Mouse (Mus musculus) hematopoietic stem cell, adult 5-6 weeks (primary cell): ENCODE results near the gene Fbxl18. TPM values are rescaled to one million over a fixed set of nuclear protein-coding genes. Genes with fewer than 3 reads are reported as not detected.
A peak's percentile ranks its signal among the peaks of the same experiment; 100 is the strongest.

Source experiments
- ATAC-seq, 2 experiments: fragments of 125-278 bp in 1 of 2; replicated peaks in 1 of 2; 2 replicates each; pipeline ENCODE4 v1.8.0; 2016 to 2017; ENCODE audit warnings: inconsistent platforms in 2 of 2, mild to moderate bottlenecking in 2 of 2, moderate number of reproducible peaks in 2 of 2, low read depth in 1 of 2, moderate TSS enrichment in 1 of 2; ENCODE audit not compliant: low FRiP score in 2 of 2, poor library complexity in 2 of 2, severe bottlenecking in 2 of 2, insufficient read depth in 1 of 2, low TSS enrichment in 1 of 2
- total RNA-seq: library from RNA; stranded (forward); fragments of 172-1452, 232-1000 nt; gene quantifications from 2 replicates; pipeline ENCODE4 v1.2.3, GENCODE M21; 2017

The Fbxl18 gene
- total RNA-seq, 1 experiment from 2014 or later = 1.8 TPM

- ATAC-seq = no peak
Observed at GRCm38 (mm10) chr5:142821974-142822285, 73.3 kb downstream of the Fbxl18 start.

- peak; percentile 54 for ATAC-seq
Observed at GRCm38 (mm10) chr5:142821266-142821973, 73.8 kb downstream of the Fbxl18 start.

- ATAC-seq = no peak
Observed at GRCm38 (mm10) chr5:142820276-142821265, 74.7 kb downstream of the Fbxl18 start.

GRCm38 (mm10) chr5:142819385-142820275, 75.6 kb downstream of the Fbxl18 start:
- ATAC-seq = no peak

GRCm38 (mm10) chr5:142818435-142819360, 76.5 kb downstream of the Fbxl18 start:
- ATAC-seq = no peak

GRCm38 (mm10) chr5:142817524-142818434, 77.4 kb downstream of the Fbxl18 start, which contains the start of gene Tnrc18:
TSS of gene Tnrc18 (minus strand) at chr5:142817662.
- peak; percentile 33 to 35 for ATAC-seq

Other genes with a start within 250 kb of the Fbxl18 start
- 0.06 TPM in 1 of 2 replicates, not detected in the other for gene Slc29a4, start 202.9 kb downstream of the Fbxl18 start, total RNA-seq
- 12.9 and 21.4 TPM in 2 replicates for gene Tnrc18, start 77.8 kb downstream of the Fbxl18 start, total RNA-seq
- 2,681 and 4,323 TPM in 2 replicates for gene Actb, start 11.3 kb upstream of the Fbxl18 start, total RNA-seq
- gene Fscn1, start 64.9 kb upstream of the Fbxl18 start, total RNA-seq = 6.3 and 7.0 TPM in 2 replicates
- 57.0 and 59.8 TPM in 2 replicates for gene Rnf216, start 217.6 kb upstream of the Fbxl18 start, total RNA-seq